Mouse (Mus musculus): ENCODE results near the gene Ccdc183. TPM values are rescaled to one million over a fixed set of nuclear protein-coding genes. Genes with fewer than 3 reads are reported as not detected.

The Ccdc183 gene
- not detected for total RNA-seq (2021)
- long read RNA-seq, experiment 1, result 0 reads
- long read RNA-seq, experiment 2, result 0 reads

GRCm38 (mm10) chr2:25617578-25617977 lies at the start of gene Ccdc183:
Ccdc183 (minus strand) TSS chr2:25617678.
- no peak for DNase-seq (ENCODE audit: low spot score in 2 of 2)

GRCm38 (mm10) chr2:25666516-25666915 lies 49.0 kb upstream of the Ccdc183 start:
- DNase-seq (ENCODE audit: low spot score in 2 of 2), result no peak

- no peak for DNase-seq (ENCODE audit: low spot score in 2 of 2)
These were observed 46.6 kb upstream of the Ccdc183 start for GRCm38 (mm10) chr2:25664125-25664524.

DNA sequence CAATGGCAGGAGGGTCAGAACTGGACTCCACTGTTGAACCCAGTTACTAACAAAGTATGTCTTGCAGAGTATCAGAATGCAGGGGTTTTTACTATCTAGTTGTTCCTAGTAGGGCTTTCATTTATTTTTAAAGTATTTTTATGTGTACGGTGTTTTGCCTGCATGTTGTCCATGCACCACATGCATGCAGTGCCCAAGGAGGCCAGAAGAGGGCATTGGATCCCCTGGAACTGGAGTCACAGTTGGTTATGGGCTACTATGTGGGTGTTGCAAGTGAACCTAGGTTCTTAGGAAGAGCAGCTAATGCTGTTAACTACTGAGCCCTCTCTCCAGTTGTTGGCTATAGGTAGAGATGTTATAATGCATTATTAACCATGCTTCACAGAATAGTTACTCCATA lies 46.0 kb upstream of the Ccdc183 start:
- DNase-seq (ENCODE audit: low spot score in 2 of 2), result peak in 1 of 2 experiments; percentile 38

DNA sequence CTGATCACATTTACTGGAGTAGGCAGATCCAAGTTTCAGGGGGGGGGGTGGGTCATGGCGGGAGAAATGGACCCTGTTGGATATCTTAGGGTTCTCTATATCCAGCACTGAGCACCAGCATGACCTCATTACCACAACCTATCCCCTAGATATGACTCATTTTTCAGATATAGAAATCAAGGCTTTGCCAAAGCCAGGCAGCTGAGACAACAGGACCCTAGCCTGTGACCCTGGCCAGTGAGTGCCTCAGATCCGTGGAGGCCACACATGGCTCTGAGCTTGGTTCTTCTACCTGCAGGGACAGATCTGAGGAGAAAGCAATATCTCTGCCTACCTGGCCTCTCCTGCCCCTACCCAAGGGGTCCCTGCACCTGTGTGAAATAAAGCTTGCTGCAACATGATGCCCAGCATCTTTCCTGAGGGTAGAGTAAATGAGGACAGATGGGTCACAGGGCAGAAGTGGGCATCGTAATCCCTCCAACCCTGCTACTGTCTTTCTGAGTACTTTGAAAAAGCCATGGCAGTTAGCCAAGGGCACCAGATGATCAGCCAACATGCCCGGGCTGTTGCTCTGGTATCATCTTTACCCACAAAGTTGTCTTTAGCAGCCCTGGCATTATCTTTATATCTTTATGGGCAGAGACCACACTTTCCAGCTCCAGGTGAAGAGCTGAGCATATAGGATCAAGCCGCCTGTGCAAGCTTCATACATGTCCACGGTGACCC lies 43.9 kb upstream of the Ccdc183 start:
- no peak for DNase-seq (ENCODE audit: low spot score in 2 of 2)

DNA sequence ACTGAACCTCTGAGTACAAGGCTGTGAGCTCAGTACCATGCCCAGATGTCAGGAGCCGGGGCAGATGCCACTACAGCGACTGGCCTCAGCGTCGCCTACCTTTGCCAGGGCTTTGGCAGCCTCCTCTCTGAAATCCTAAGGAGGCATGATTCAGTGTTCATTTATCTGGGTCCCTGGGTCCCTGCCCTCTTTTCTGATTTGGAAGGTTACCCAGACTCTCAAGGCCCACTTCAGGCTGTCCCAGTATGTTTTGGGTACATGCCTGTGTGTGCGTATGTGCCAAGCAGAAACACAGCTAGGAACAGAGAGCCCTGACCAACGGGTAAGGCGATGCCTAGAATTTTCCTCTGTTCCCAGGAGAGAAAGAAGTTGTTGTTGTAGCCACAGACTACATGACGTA lies 42.8 kb upstream of the Ccdc183 start:
- no peak for DNase-seq (ENCODE audit: low spot score in 2 of 2)

DNA sequence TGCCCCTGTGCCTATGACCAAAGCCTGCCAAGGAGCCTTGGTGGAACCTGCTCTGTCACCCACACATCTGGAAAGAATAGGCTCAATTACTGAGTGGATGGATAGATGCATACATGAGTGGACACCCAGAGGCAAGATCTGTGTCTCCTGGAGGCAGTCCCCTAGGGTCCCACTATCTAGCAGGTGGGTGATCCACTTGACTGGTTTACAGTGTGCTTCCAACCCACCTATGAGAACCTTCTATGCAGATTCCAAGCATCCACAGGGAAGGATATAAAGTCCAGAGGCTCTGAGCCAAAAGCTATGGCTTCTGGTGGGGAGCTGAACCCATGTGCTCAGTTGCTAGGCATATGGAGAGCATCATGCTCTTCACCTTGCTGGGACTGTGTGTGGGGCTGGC lies 40.2 kb upstream of the Ccdc183 start, which contains the start of gene Lcn5:
Lcn5 (plus strand) TSS at position 301 of the 400 bp plus-strand sequence.
- no peak for DNase-seq (ENCODE audit: low spot score in 2 of 2)

- DNase-seq (ENCODE audit: low spot score in 2 of 2), result no peak
These were observed 39.8 kb upstream of the Ccdc183 start for GRCm38 (mm10) chr2:25657246-25657645.

DNA sequence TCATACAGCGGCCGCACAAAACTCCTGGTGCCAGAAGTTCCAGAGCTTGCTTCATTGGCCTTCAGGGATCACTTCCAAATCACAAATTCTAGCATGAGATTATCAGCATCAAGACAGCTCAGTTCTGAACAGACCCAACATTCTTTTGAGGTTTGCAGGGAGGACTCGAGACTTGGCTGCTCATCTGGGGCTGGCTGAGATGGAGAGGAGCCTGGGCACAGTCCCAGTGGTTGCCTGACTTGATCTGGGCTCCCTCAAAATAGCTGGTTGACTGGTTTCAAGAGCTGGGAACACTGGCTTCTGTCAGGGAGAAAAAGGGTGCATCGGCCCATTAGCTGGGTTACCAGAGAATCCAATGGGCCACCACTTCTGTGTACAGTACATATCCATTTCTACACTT lies 39.2 kb upstream of the Ccdc183 start:
- no peak for DNase-seq (ENCODE audit: low spot score in 2 of 2)

DNA sequence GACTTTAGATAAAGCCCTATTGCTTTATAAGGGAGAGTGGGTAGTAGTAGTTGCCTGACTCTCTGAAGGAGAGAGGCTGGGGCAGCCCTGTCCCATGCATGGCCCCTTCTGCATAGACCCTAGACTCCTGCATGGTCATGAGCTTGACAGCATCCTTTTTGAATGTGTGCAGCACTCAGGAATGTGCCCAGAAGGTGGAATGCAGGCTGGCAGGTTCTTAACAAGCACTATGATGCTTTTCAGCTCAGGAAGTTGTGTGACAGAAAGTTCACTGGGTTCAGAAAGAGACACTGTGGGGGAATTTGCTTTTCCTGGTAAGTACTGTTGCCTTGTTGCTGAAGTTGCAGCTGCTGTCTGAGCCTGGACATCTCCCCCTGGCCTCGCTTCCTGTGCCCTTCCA lies 37.0 kb upstream of the Ccdc183 start:
- DNase-seq (ENCODE audit: low spot score in 2 of 2), result no peak

DNA sequence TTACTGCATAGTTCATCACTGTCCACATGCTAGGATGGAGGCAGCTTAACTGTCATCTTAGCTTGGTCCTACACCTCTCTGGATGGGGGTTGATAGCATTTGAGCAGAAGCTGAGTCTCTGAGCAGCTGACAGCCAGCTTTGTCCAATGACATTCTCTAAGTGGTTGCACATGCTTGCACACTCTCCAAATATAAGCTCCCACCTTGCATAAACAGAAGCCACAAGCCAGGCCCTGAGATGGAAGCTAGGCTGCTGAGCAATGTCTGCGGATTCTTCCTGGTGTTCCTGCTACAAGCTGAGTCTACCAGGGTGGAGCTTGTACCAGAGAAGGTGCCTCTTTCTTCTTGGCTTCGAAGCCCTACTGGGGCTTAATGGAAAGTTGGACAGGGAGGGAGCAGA lies 35.4 kb upstream of the Ccdc183 start, which contains the start of gene Lcn8:
Lcn8 (plus strand) TSS at position 219 of the 400 bp plus-strand sequence.
- DNase-seq (ENCODE audit: low spot score in 2 of 2), result no peak

GRCm38 (mm10) chr2:25639890-25640289 lies 22.4 kb upstream of the Ccdc183 start:
- DNase-seq (ENCODE audit: low spot score in 2 of 2), result peak in 1 of 2 experiments; percentile 43

GRCm38 (mm10) chr2:25634046-25634445 lies 16.6 kb upstream of the Ccdc183 start:
- no peak for DNase-seq (ENCODE audit: low spot score in 2 of 2)

GRCm38 (mm10) chr2:25633616-25634015 lies 16.1 kb upstream of the Ccdc183 start:
- no peak for DNase-seq (ENCODE audit: low spot score in 2 of 2)

DNA sequence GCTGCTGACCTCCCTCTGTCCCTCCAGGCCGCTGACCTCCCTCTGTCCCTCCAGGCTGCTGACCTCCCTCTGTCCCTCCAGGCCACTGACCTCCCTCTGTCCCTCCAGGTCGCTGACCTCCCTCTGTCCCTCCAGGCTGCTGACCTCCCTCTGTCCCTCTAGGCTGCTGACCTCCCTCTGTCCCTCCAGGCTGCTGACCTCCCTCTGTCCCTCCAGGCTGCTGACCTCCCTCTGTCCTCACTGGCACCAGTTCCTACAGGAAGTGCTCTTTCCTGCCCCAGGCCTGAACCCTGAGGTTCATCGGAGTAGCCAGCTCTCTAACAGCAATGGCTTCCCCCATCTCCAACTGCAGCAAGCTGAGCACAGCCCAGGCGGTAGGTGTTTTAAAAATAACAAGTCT lies 11.3 kb upstream of the Ccdc183 start:
- no peak for DNase-seq (ENCODE audit: low spot score in 2 of 2)

DNA sequence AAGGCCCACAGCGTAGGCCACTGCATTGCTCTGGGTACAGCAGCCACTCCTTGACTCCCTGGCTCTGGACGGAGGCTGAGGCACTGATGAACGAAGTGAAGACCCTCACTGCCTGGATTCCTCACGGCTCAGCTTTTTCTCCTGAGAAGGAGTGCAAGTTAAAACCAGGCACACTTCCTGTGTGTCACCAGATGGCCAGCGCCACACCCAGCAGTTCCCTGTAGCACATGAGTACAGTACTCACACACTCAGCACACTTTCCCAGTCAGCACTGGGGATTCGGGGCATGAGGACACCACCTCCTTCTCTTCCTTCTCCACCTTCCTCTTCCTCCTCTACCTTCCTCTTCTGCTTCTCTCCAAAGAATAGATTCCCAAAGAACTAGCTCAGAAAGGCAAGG lies 10.3 kb upstream of the Ccdc183 start, which contains the start of gene Fcna:
Fcna (minus strand) TSS at position 220 of the 400 bp plus-strand sequence.
- DNase-seq (ENCODE audit: low spot score in 2 of 2), result no peak

GRCm38 (mm10) chr2:25625986-25626385 lies 8.5 kb upstream of the Ccdc183 start:
- DNase-seq (ENCODE audit: low spot score in 2 of 2), result no peak

DNA sequence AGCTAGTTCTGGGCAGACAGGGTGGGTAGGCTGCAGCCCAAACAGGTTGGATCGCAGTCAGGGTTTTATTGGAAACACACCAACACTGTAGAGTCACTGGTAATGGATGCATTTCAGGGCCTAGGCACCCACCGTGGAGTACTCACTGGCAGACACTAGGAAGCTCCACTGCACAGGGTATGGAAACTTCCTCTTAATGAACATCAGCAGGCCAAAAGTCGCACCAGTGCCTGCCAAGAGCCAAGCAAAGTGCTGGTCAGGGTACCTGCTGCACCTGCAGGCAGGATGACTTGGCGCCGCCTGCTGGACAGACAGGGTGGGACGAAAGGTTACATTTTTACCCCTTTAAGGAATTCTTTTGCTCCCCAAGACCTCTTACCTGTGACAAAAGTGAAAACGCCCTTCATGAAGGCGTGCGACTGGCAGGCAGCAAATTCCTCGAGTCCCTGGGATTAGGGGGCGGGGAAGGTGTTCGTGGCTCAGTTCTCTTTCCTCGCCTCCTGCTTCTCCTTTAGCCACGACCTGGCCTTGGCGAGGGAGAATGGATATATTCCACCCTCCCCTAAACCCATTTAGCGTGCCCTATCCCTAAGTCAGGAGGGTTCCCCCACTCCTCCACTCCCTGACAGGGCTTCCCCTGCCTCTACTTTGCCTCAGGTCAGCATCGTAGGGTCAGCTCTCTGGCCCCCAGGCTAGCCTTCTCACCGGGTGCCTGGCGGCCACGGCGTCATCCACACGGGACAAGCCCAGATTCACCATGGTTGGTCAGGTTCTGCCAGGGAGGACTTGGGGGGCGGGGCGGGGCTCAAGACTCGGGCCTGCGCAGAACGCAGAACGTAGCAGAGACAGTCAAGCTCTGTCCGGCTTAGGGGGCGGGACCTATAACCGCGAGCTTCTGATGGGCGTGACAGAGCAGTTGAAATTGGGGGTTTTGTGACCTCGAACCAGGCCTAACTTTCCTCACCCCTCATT lies 4.0 kb upstream of the Ccdc183 start, which contains the start of gene Tmem141:
Tmem141 (minus strand) TSS at position 777 of the 972 bp plus-strand sequence.
- peak; percentile 67 to 83 for DNase-seq (ENCODE audit: low spot score in 2 of 2)

DNA sequence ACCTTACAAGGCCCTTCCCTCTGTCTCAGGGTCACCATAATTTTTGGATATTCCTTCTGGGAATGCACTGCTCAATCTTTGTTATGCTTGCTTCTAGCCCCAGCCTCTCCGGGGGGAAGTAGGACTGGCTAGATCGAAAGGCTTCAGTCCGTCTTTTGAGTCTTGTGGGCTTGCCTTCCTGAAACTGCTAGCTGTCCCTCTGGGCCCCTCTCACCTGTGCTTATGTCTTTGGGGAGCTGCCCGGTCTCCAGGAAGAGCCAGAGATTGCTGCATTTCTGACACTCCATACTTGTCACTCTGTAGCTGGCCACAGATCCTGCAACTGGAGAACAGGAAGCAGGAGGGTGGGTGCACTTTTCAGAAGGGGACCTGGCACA lies 3.4 kb upstream of the Ccdc183 start:
- no peak for DNase-seq (ENCODE audit: low spot score in 2 of 2)

DNA sequence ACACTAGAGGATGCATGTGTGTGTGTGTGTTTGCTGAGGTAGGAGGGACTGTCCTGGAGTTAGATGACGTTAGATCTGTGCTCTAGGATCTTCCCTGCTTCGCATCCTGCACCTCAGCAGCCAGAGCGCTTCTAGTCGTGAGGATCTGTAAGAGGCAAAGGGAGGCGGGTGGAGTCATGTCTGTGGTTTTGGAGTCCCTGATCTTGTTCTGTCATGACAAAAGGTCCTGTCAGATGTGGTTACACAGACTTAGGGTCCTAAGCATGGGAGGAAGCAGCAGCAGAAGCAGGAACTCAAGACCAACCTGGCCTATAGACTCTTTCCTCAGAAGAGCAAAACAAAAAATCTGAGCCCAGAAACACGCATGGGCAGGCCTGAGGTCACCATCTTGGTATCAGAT lies 2.9 kb upstream of the Ccdc183 start:
- DNase-seq (ENCODE audit: low spot score in 2 of 2), result no peak

DNA sequence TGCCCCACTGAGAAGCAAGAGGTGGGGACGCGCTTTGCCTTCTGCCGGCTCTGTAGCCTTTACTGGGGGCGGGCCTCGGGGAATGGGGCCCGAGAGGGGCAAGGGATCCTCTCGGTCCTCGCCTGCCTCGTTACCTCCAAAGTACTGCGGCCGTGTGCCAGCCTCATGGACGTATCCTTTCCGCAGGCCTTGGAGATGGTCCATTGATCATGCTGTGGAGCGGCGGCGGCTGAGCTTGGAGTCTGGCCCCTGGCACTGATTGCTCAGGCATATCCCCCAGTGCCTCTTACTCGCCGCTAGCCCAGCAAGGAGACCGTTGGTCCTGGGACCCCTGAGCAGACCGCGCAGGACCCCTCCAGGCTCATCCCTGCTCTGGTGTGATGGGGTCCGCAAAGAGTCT lies 1.1 kb downstream of the Ccdc183 start:
- no peak for DNase-seq (ENCODE audit: low spot score in 2 of 2)

- DNase-seq (ENCODE audit: low spot score in 2 of 2), result no peak
These were observed 8.8 kb downstream of the Ccdc183 start for GRCm38 (mm10) chr2:25608671-25609070.
